Mouse (Mus musculus): ENCODE results near the gene Gpbp1.

Gpbp1 gene

DNA sequence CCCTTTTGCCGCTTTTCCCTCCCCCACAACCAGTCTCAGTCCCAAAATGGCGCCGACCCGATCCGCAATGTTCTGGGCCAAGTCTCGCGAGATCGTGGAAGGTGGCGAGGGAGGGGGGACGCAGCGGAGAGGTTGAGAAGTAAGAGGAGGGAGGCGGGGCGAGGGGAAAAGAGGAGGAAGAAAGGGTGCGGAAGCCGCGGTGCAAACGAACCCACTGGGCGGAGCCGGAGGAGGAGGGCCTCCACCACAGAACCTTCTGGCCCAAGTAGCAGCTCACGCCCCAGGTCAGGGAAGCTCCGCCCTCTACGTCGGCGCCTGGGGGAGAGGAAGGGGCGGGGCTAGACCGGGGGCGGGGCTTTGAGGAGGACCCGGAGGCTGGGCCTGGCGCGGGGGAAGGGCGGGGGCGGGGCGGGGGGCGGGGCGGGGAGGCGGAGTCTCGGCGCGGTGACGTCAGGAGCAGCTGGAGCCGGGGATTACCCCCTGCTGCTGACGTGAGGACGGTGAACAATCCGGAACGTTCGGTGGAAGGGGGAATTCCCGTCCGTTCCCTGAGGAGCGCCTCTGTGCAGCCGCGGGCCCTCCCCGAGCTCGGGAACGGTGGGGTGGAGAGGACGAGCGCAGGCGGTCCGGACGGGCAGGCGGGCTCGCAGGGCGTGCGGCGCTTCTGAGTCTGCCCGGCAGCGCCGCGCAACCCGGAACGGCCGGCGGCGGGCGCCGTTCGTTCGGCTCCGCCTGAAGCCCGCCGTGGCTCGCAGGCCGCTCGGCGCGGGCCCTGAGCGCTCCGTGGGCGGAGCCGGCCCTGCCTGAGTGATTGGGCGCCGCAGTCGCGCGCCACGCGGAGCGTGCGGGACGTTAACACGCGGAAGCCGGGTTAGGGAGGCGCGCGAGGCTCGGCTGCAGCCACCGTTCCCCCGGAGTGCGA, at the start of gene Gpbp1:
TSS of gene Gpbp1 (minus strand) at position 310 of the 922 bp plus-strand sequence.
- DNase-seq (ENCODE audit: low read depth) = peak; percentile 100

DNA sequence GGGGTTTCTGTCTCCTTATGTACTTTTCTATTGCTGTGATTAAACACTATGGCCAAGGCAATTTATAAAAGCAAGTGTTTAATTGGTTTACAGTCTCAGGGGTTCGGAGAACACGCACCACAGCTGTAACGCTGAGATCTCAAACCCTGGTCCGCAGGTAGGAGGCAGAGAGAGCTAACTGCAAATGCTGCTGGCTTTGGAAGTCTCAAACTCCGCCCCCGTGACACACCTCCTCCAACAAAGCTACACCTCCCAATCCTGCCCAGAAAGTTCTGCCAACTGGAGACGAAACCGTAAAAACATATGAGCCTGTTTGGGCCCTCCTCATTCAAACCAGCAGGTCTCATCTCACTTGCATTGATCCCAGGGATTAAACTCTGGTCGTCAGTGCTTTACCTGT, 47.8 kb upstream of the Gpbp1 start:
- DNase-seq (ENCODE audit: low read depth) = no peak

DNA sequence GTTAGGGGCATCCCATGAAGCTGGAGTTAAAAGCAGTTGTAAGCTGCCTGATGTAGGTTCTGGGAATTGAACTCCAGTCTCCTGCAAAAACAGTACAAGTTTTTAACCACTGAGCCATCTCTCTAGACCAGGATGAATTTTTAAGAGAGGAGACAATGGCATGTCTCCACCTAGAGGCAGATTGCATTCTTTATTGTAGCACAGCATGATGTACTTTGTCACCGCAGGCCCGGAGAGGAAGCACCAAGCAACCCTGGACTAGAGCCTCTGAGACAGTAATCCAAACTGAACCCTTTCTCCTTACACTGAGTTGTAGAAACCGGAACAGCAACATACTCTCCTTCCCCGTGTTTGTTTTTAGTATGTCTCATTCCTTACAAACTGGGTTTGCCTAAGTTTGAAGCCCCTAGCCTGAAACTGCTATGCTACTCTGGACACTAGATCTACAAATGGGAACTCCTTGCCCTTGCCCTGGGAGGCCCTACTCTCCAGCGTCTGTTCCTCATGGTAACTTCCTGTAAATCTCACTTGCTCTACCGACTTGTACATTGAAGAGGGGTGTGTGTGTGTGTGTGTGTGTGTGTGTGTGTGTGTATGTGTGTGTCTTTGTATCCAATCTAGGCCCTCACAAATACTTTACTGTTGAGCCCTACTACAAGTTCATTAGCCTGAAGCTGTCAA, 46.4 kb upstream of the Gpbp1 start:
- no peak for DNase-seq (ENCODE audit: low read depth)

DNA sequence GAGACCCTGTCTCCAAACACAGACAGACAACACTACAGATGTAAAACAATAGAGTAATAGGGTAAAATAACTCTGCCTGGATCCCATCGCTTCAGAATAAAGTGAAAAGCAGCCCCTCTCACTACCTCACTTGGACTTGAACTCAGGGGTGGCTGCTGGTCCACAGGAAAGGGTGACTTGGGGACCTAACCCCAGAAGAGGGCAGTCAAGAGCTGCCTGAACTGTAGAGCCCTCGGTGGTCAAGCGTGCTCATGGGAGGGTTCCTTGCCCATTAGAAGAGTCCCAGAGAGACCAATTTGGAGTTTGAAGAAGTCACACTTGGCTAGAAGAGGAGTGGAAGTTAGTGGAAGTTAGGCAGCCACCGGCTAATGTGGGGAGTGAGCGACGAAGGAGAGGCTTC, 44.2 kb upstream of the Gpbp1 start:
- DNase-seq (ENCODE audit: low read depth) = no peak

DNA sequence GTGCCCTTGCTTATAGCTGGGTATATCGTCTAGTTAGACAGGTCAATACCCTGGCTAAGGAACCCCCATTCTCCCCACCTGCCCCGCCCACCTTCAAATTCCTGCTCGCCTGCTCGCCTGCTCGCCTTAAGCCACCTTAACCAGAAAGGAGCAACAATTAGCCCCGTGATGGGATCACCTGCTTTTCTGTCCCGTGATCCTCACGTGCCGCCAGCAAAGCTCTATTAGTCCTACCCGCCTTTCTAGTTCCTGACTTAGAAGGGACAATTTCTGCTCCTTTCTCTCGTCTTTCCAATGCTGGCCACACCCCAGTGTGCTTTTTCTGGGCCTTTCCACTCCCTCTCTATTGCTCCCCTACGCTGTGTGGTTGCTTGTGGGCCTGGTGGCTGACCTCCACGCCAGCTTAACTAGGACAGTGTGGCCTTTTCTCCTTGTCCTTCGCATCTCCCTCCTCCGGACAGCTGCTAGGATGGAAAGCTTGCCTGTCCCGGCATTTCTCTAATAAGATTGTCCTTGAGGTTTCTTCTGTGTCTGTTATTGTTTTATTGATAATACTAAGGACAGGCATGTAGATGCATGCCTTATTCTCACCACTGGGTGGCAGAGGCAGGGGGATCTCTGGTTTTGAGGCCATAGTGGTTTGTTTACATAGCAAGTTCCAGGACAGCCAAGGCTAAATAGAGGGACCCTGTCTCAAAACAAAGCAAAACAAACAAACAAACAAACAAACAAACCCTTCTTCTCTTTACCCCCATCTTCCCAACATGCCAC, 42.5 kb upstream of the Gpbp1 start:
- no peak for DNase-seq (ENCODE audit: low read depth)

DNA sequence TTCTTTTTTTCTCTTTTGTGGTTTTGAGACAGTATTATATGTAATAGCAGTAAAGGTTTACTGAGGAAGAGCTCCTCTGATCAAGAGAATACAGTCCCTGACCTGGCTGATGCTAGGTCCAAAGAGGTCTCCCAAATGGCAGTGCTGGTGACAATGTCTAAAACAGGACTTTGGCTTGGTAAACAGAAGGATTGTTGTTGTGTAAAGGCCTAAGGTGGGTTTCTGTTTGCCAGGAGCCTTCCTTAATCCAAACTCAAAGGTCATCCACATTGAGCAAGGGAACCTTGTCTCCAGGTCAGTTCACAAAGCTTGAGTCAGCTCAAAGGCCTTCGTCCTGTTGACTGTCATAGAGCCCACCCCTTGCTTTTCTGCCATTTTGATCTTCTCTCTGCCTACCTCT, 41.8 kb upstream of the Gpbp1 start:
- no peak for DNase-seq (ENCODE audit: low read depth)

DNA sequence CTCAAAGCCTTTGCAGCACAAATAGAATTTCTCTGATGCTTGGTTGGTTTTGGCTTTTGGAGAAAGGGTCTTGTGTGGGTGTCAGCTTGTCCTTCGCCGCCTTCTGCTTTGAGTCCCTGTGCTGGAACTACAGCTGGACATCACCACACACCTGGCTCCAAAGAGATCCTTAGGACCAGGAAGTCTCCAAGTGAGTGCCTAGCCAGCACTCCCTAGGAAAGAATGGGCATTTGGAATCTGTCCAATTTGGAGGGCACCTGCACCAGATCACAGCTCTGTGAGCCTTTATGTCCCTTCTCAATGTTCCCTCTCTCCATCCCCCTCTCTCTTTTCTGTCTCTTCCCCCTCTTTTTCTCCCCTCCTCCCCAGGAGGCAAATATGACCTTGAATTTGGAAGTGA, 34.4 kb upstream of the Gpbp1 start:
- no peak for DNase-seq (ENCODE audit: low read depth)

DNA sequence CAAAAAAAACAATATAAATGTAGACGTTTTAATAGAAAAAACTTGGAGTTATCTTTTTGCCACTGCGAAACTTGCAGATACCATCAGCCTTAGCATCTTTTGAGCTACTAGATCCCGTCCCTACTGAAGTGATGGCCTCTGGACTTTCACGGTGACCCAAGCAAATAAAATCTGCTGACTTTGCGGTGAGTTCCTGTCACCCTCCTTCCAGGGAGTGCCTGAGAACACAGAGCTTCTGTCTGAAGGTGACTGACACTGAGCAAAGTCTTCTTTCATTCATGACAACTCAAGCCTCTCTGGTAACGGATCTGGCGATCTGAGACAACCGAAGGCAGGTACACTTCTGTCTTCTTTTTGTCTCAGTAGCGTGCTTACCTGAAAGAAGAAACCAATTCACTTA, 32.4 kb upstream of the Gpbp1 start:
- no peak for DNase-seq (ENCODE audit: low read depth)

DNA sequence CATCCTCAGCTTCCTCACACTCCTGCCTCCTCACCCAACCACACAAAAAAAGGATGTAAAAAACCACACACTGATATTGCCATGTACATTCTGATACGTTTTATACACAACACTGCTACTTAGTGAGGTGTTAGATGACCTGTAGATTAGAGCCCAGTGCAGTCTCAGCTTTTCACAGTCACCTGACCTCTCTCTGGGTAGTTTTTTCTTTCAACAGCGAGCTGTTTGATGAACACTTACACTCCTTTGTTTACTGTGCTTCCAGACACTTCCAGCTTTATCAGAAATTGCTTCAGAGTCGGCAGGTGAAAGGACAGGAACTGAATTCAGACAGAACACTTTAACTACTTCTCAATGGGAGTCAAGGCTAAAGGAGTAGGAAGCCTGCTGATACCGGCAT, 30.5 kb upstream of the Gpbp1 start:
- DNase-seq (ENCODE audit: low read depth) = no peak

DNA sequence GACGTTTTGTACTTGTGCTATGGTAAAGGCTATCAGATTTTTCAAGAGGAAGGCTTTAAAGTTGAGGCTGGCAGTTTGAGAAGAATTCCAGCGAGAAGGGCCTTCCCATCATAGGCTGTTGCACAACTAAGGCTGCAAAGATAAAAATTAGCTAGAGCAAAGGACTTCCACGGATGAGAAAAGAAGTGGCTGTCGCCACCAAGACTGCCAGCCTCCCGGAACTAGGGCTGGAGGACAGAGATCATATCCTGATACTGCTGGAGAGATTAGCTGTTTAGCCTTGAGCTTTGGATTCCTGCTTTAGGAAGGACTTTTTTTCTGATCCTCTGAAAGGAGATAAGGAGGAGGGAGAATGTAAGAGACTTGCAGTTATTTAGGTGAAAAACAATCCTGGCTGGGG, 28.4 kb upstream of the Gpbp1 start:
- no peak for DNase-seq (ENCODE audit: low read depth)

DNA sequence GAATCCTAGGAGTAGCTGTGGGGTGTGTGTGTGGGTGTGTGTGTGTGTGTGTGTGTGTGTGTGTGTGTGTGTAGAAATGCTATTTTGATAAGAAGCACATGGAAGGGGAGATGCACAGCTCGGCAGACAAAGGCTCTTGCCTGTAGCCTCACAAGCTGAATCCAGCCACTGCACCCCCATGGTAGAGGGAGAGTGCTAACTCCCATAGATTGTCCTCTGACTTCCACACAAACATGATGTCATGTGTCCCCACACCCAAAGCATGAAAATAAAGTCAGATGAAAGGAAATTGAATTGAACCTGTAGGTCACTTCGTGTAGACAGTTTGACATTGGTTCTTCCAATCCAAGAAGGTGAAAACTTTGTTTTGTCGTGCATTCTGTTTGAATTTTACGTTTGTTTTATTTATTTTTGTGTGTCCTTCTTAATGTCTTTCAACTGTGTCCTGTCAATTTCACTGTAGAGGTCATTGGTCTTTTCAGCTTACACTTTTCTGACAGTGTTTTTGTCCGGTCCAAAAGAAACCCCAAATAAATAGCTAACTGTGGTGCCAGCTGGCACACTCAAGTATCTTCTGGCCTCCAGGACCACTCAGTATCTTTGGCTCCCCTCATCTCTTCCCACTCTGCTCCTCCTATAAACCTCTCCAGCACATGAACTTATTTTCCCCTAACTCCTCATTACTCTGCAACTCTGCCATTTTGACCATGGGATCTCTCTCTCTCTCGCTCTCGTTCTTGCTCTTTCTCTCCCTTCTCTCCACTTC, 26.7 kb upstream of the Gpbp1 start:
- DNase-seq (ENCODE audit: low read depth) = no peak

DNA sequence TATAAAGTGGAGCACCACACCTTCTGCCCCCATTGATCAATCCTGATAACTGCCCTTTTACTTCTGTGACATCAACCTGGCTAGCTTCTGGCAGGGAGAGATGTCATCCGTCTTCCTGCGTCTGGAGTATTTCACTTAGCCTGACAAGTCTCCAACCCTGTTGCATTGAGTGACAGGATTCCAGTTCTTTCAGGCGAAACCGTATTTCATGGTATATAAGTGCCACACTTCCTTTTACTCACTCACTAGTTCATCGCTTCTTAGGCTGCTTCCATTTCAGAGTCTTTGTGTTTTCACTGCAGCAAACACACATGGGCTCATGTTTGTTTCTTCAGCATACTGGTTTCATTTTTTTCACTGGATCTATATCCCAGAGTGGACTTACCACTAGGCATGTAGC, 19.5 kb upstream of the Gpbp1 start:
- no peak for DNase-seq (ENCODE audit: low read depth)

DNA sequence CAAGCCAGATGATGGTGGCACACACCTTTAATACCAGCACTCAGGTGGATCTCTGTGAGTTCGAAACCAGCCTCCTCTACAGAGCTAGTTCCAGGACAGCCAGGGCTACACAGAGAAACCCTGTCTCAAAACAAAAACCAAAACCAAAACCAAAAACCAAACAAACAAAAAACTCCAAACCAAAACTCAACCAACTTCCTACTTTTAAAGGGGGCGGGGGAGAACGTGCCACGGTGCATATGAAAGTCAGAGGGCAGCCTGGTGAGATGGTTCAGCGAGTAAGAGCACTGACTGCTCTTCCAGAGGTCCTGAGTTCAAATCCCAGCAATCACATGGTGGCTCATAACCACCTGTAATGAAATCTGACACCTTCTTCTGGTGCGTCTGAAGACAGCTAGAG, 18.7 kb upstream of the Gpbp1 start:
- no peak for DNase-seq (ENCODE audit: low read depth)

DNA sequence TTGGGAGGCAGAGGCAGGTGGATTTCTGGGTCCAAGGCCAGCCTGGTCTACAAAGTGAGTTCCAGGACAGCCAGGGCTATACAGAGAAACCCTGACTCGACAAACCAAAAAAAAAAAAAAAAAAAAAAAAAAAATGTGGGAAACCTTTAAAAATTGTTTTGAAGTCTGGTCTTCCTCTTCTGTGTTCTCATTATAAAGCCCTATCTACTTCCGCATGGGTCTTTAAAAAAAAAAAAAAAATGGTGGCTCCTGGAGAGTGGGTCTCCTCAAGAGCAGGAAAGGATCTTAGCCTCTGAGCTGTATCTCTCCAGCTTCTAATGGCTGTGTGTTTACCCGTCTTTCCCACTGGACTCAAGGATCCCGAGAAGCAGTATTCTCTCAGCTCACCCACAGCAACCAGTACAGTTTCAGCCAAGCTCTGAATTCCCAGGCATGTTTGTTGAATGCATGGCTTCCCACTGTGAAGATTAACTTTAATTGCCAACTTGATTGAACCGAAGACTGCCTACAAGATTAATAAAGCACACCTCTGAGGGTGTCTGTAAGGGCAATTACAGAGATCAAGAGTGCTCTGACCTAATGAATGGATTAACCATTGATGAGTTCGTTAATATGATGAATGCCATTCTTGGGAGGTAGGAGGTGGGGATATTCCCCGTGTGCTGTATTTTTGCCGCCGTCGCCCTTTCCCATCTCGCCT, 4.6 kb upstream of the Gpbp1 start:
- DNase-seq (ENCODE audit: low read depth) = no peak

DNA sequence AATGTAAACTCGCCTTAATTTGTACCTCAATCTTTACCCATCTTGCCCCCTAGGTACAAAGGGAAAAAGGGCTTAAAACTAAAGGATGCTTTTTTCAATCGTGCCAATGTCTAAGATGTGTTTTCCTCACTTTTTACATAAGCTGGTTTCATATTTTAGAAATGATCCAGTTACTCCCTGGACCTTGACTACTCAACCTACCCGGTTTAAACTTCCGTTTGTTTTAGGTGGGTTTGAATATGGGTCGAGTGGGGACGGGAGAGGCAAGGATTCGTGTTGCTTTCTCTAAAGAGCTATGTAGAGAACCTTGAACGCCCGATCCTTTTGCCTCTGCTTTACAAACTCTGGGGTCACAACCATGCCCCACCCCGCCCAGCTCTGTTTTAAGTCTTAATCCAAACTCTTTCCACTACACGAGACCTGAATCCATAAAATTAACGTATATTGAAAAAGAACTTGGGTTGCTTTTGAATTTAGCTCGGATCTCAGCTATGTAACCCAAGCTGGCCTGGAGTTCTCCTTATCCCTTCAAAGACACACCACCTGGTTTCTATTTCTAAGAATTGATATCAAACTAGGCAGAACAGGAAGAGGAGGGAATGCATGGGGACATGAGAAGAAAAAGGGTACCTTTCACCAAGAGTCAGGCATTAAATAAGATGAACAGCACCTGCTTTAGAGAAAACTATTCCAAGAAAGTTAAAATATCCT, 1.3 kb upstream of the Gpbp1 start:
- peak; percentile 40 for DNase-seq (ENCODE audit: low read depth)

DNA sequence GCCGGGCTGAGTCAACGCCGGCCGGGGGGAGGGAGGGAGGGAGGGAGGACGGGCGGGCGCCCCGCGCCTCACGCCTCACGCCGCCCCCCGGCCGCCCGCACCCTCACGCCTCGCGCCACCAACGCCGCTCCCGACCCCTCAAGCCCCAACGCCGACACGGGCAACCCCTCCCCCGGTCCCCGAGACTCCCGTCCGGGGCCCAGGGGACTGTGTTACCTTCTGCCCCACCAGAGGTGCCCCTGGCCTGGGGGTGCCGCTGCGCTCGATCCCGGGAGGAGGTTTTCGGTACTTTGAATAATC, 459 bp downstream of the Gpbp1 start:
- no peak for DNase-seq (ENCODE audit: low read depth)

DNA sequence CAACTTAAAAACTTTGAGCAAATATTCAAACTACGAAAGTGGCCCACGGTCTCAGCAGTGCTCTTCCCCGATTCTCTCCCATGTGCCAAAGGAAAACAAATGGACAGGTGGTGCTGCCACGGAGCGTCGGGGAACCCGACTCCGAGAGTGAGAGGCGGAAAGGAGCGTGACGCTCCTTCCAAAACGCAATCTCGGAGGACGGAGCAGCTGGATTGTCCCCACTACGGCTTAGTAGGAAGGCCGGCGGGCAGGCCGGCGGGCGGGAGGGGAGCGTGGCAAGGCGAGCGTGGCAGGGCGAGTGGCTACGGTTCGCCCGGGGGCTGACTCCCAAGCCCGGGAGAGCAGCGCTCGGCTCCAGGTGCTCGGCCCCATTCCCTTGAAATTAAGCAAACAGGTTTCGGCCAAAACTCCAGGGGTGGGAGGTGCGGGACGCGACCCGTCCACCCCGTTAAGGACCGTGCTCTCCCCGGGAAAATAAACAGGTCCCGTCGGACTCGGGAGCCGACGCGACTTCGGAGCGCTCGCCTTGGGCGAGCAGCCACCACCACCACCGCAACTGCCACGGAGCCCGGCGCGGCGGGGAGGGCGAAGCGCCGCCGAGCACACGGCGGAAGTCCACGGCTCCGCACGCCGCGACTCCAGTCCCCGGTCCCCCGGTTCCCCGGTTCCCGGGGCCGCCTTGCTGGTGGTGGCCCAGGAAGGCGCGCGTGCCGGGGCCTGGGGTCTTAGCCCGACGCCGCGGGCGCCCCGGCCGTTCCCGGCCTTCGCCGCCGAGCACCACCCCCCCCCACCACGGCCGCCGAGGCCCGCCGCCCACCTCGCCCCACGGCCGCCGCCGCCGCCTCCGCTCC, 1.0 kb downstream of the Gpbp1 start:
- DNase-seq (ENCODE audit: low read depth) = no peak

DNA sequence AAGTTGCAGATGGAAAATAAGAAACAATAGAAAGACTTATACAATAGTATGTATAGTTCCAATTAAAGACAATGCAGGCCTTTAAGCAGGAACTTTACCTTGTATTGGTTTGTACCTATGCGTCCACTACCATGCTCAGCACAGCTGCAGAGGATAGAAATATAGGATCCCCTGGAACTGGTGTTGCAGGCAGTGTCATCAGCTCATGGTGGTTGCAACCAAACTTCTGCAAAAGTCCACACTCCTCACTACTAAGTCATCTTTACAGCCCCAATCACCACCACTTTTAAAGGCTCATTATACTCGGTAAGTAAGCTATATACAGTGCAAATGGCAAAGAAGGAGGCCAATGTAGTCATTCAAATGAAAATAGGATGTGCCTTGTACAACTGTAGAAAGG, 12.2 kb downstream of the Gpbp1 start:
- DNase-seq (ENCODE audit: low read depth) = no peak

DNA sequence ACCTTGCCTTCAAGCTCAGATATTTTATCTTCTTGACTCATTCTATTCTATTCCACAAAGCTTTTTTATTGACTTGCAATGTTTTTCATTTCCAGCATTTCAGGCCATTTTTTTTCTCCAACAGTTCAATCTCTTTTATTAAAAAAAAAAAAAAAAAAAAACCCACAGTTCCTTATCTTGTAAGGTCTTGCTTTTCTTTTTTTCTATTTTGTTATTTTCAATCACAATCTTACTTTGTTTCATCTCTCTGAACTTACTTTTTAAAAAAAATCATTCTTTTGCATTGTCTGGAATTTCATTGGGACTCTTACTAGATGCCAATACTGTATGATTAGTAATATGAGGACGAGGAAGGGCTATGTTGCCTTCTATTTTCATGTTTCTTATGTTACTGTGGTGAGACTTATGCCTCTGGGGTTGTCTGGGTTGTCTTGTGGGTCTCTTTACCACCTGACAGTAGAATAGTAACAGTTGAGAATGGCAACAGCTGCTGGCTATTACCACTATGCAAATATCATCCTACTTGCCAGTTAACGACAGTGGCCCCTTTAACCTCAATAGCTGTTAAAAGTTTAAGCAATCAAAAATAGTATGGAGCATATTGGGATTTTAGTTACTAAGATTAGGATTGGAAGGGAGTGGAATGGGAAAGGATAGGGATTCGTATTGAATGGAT, 19.2 kb downstream of the Gpbp1 start:
- no peak for DNase-seq (ENCODE audit: low read depth)
